23 mouse cellular contexts compared by ENCODE assay signal in genomic region chr12:116596993-116597392, GRCm38 (mm10).
DNase-seq lines count a peak whose midpoint lies in the region; ATAC-seq and TF ChIP-seq lines count a peak whose summit lies in the region.
"Had no signal": no experiment of that assay in that cellular context is flagged by ENCODE, and none has a peak within 500 bp of the region (broad histone marks: within the 10 kb centered on the region; RNA-seq: fewer than 3 reads in every experiment).

No protein-coding gene starts in this region.

- H3K4me2 ChIP-seq in forebrain, postnatal 0 days (ENCODE audit: low read depth) = no peak overlapping the region
- no peak overlapping the region for H3K4me2 ChIP-seq in forebrain, embryonic 11.5 days (ENCODE audit: low read depth, low read length, severe bottlenecking)
- H3K4me2 ChIP-seq: forebrain, embryonic 13.5 days; hindbrain, embryonic 15.5 days; intestine, embryonic 15.5 days; liver, embryonic 13.5 days; lung, embryonic 14.5 days; midbrain, embryonic 12.5 days had no signal

- no peak for ATAC-seq in forebrain, postnatal 0 days
- no peak for ATAC-seq in forebrain, embryonic 11.5 days (replicated peaks; ENCODE audit: low FRiP score)
- peak; percentile 68 for ATAC-seq in megakaryocyte progenitor cell, adult 5-6 weeks (replicated peaks; ENCODE audit: poor library complexity)
- ATAC-seq: forebrain, embryonic 13.5 days; intestine, embryonic 15.5 days had no signal

- 93% methylated on average over 20 of the region's 20 CpGs for WGBS in forebrain, postnatal 0 days
- WGBS in forebrain, embryonic 11.5 days = 94% methylated on average over 20 of the region's 20 CpGs

- H3K4me1 ChIP-seq in forebrain, postnatal 0 days (ENCODE audit: insufficient read depth) = peaks cover 30% of the 10 kb centered on the region
- H3K4me1 ChIP-seq in forebrain, embryonic 11.5 days (replicated peaks; ENCODE audit: control insufficient read depth, insufficient read depth, low read length) = peaks cover 4% of the 10 kb centered on the region; the same call in 1 of the 2 replicates
- H3K4me1 ChIP-seq: intestine, embryonic 15.5 days; liver, embryonic 13.5 days had no signal

- H3K36me3 ChIP-seq in forebrain, postnatal 0 days (ENCODE audit: insufficient read depth) = no peaks in the 10 kb centered on the region
- no peaks in the 10 kb centered on the region for H3K36me3 ChIP-seq in forebrain, embryonic 11.5 days (ENCODE audit: control insufficient read depth, insufficient read depth, low read length)
- H3K36me3 ChIP-seq: hindbrain, embryonic 15.5 days; intestine, embryonic 15.5 days; liver, embryonic 13.5 days; midbrain, embryonic 12.5 days had no signal

- no peak overlapping the region for H3K9ac ChIP-seq in forebrain, postnatal 0 days
- no peak overlapping the region for H3K9ac ChIP-seq in forebrain, embryonic 11.5 days (ENCODE audit: low read length)
- H3K9ac ChIP-seq: forebrain, embryonic 13.5 days; hindbrain, embryonic 15.5 days; intestine, embryonic 15.5 days; liver, embryonic 13.5 days; lung, embryonic 14.5 days; midbrain, embryonic 12.5 days had no signal

- H3K27ac ChIP-seq in forebrain, postnatal 0 days (ENCODE audit: low read depth, low read length) = 0 out of 2 replicates have a peak overlapping the region, but pooled peaks have one; percentile 21
- no peak overlapping the region for H3K27ac ChIP-seq in forebrain, embryonic 11.5 days (ENCODE audit: low read depth, low read length)
- H3K27ac ChIP-seq: forebrain, embryonic 13.5 days; heart, adult 2 months; intestine, embryonic 15.5 days; liver, embryonic 13.5 days; macrophage; midbrain, embryonic 12.5 days had no signal

- no peak for TF ChIP-seq CTCF in forebrain, postnatal 0 days (IDR thresholded peaks at IDR 0.05; ENCODE audit: low read depth)

- DNase-seq in forebrain, postnatal 0 days = no peak
- no peak for DNase-seq in forebrain, embryonic 11.5 days (ENCODE audit: low spot score)
- DNase-seq in right cerebral cortex, adult 18-20 months = peak; percentile 56
- no peak for DNase-seq in right cerebral cortex, postnatal 36 days (ENCODE audit: low spot score in 2 of 2)
- no peak for DNase-seq in kidney, postnatal 10 days
- DNase-seq in retina, postnatal 1 day = no peak
- no peak for DNase-seq in c-Kit-positive CD71-positive TER-119-positive erythroid progenitor cells, embryonic 14.5 days (ENCODE audit: low spot score)
- DNase-seq: adrenal gland, adult 8-10 months; cerebellum, adult 18-20 months; cerebellum, postnatal 36 days; gastrocnemius, postnatal 10 days; heart, adult 2 months; heart, postnatal 4 days; kidney, adult 9 months; liver, embryonic 13.5 days; lung, embryonic 14.5 days; thymus, postnatal 36 days had no signal

- no peaks in the 10 kb centered on the region for H3K27me3 ChIP-seq in forebrain, postnatal 0 days (ENCODE audit: insufficient read depth, low read length)
- no peaks in the 10 kb centered on the region for H3K27me3 ChIP-seq in forebrain, embryonic 11.5 days (ENCODE audit: control insufficient read depth, insufficient read depth, low read length)
- H3K27me3 ChIP-seq: forebrain, embryonic 13.5 days; hindbrain, embryonic 15.5 days; intestine, embryonic 15.5 days; liver, embryonic 13.5 days had no signal

- H3K4me3 ChIP-seq in forebrain, postnatal 0 days (ENCODE audit: low read depth, low read length) = no peak overlapping the region
- no peak overlapping the region for H3K4me3 ChIP-seq in forebrain, embryonic 11.5 days (ENCODE audit: low read depth, low read length)
- H3K4me3 ChIP-seq: forebrain, embryonic 13.5 days; heart, adult 2 months; hindbrain, embryonic 15.5 days; intestine, embryonic 15.5 days; liver, embryonic 13.5 days; midbrain, embryonic 12.5 days had no signal

- no peaks in the 10 kb centered on the region for H3K9me3 ChIP-seq in forebrain, postnatal 0 days (ENCODE audit: low read length)
- no peaks in the 10 kb centered on the region for H3K9me3 ChIP-seq in forebrain, embryonic 11.5 days (ENCODE audit: control insufficient read depth, low read length)
- H3K9me3 ChIP-seq: forebrain, embryonic 13.5 days; hindbrain, embryonic 15.5 days; intestine, embryonic 15.5 days; liver, embryonic 13.5 days; midbrain, embryonic 12.5 days had no signal
